Mouse (Mus musculus) cerebellum, adult 18-20 months (tissue): ENCODE data around the gene Lsm6.
"Not testable (repeated sequence)": the region's sequence is repeated elsewhere in the genome, so short reads cannot be mapped to it uniquely, and the experiment has no call there.

Experiments used
- DNase-seq, 2 experiments: peaks; one replicate each; pipeline ENCODE4 v3.0.0; 2021

Gene Lsm6

DNA sequence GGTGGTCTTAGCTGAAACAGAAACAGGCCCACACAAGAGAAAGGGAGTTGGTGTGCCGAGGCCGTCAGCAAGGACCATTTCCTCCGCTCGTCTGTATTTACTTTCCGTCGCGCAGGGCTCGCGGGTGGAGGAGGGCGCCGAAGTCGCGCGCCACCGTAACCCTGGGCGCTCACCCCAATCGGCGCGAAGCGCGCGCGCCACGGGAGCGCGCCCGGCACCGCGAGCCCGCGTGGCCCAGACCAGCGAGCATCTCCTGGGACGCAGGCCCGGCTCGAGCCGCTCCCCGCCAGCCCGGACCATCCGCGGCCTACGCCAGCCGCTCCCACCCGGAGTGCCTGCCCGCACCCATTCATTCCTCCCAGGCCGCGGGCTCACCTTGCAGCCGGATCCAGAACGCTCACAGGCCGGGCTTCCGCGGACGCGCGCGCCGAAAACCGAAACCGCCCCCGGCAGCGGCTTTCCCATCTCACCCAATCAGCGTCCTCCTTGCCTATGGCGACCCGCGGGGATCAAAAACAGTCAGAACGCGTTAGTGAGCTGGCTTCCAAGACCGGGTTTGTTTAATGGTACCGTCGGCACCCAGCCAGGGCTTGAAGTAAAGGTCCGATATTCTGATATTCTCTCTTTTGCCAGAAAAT is at the start of gene Lsm6:
Gene Lsm6 (minus strand): TSS at position 468 of the 638 bp plus-strand sequence.
- DNase-seq = peak; percentile 96 to 100

GRCm38 (mm10) chr8:78867036-78867435 is 46.1 kb upstream of the Lsm6 start:
- no peak for DNase-seq

GRCm38 (mm10) chr8:78863001-78863400 is 42.1 kb upstream of the Lsm6 start:
- no peak for DNase-seq

GRCm38 (mm10) chr8:78862046-78862445 is 41.1 kb upstream of the Lsm6 start:
- DNase-seq = no peak

DNA sequence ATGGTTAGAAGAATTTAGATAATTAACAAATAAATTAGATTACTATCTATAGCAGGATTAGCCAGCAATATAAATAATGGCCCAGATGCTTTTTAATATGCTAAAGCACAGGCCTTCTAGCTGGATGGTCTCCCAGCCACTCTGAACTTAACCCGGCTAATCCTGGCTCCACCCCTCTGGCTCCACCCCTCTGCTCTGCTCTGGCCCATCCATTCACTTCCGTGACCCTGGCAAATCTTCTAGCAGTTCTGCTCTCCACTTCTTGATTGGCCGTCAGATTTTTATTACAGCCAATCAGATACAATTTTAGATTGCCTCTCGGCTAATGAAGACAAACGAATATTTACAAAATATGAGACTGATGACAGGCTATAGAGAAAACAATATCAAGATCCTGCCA is 39.8 kb upstream of the Lsm6 start:
- no peak for DNase-seq

GRCm38 (mm10) chr8:78857421-78857820 is 36.5 kb upstream of the Lsm6 start:
- no peak for DNase-seq

DNA sequence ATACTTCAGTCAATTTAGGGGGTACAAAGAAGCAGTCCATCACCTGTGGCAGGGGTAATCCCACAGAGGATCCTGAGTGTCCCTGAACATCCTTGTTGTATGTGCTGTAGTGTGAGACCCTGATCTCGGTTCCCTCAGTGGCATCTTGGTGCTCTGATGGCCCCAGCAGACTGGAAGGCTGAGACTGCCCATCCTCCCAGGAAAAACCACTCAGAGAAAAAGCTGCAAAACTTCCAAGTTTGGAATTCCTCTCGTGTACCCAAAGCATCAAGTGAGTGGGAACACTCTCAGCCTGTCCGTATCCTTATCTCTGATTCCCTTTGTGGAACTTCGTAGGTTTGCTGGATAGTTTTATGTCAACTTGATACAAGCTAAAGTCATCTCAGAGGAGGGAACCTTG is 31.3 kb upstream of the Lsm6 start:
- no peak for DNase-seq

DNA sequence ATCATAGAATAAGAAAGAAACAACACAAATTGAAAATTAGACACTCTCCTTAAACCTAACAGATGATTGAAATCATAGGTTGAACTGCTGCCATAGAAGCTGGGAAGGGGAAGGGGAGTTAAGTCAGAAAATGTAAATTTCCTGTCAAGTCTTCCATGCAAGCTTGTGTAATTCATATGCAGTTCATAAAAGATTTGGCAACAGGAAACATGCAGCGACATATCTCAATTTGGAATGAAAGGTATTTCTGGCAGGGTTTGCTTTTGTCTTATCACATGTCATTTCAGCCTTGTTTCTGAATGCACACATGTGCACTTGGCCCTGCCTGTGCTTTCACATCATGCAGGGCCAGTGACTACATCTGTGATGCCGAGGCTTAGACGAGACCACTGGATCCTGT is 26.3 kb upstream of the Lsm6 start:
- no peak for DNase-seq

GRCm38 (mm10) chr8:78844559-78844958 is 23.6 kb upstream of the Lsm6 start:
- no peak for DNase-seq

DNA sequence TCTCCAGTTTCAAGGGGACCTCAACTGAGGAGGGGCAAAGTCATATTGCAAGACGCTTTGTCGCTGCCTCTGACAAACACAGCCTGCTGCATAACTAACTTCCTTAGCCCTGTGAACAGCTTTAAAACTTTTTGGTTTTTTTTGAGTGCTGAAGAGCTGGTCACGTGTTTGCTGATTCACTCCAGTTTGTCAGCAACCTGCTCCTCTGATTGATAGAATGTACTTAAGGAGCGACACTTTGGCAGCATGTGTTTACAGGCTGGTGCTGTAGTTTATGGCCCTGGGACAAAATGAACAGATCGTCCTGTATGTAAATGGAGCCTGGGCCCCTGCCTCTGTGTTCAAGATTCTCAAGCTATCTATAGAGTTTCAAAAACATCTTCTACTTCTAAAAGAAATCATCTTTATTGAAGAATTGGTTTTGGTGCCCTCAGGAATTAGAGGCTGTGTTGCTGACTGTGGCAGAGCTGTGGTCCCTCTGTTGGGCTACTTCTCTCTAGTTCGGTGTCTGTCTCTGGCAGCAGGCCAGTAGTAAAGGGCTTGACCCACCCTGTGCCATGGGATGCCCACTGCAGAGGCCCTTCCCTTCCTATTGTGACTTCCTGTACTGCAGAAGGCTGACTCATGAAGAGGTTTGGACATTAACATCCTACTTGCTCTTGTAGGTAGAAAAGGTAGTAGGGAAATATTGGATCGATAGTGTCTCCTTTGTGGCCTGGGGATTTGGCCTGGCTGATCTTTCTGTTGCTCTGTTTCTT is 17.9 kb upstream of the Lsm6 start:
- no peak for DNase-seq

GRCm38 (mm10) chr8:78836091-78836490 is 15.2 kb upstream of the Lsm6 start:
- DNase-seq = no peak

GRCm38 (mm10) chr8:78828414-78828813 is 7.5 kb upstream of the Lsm6 start:
- peak; percentile 18 to 22 for DNase-seq

DNA sequence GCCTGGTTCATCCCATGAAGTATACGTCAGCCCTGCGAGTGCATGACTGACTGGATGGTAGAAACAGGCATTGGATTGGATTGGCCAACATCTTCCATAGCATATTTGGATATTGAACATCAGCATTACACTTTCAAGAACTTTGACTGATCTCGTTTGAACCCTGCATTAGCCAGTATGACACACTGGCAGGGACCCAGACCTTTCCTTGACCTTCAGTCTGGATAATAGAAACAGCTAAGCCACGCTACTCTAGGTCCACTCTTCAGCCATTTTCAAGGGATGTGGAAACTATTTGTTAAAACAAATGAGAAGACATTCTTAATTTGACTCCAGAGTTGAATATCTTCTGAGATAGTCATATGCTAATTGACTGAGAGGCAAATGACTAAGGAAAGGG is 3.6 kb upstream of the Lsm6 start:
- no peak for DNase-seq

GRCm38 (mm10) chr8:78819973-78820372 is 967 bp downstream of the Lsm6 start:
- DNase-seq = not testable (repeated sequence)

- DNase-seq = no peak
These were observed 6.2 kb downstream of the Lsm6 start for GRCm38 (mm10) chr8:78814743-78815142.

- DNase-seq = no peak
These were observed 7.9 kb downstream of the Lsm6 start for GRCm38 (mm10) chr8:78813021-78813420.

- no peak for DNase-seq
These were observed 8.5 kb downstream of the Lsm6 start for GRCm38 (mm10) chr8:78812446-78812845.

GRCm38 (mm10) chr8:78811748-78812147 is 9.2 kb downstream of the Lsm6 start:
- DNase-seq = no peak

DNA sequence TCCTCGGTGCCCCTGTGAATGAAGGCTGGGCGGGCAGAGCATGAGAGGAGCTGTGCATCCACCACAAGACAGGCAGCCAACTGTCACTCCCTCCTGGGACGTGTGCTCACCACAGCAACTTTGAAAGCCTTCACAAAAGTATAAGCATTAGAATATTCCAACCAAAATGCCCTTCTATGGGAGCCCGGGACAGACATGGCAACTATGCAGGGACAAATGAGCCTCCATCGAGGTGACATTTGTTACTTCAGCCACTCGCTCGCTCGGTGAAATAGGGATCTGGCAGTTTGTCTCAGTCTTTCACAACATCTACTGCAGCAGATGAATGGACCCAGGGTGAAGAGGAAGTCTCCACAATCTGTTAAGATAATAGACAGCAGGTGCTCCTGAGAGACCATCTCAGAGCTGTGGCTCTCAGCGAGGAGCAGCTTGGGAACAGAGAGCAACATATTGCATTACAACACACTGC is 10.7 kb downstream of the Lsm6 start:
- peak; percentile 44 to 49 for DNase-seq

DNA sequence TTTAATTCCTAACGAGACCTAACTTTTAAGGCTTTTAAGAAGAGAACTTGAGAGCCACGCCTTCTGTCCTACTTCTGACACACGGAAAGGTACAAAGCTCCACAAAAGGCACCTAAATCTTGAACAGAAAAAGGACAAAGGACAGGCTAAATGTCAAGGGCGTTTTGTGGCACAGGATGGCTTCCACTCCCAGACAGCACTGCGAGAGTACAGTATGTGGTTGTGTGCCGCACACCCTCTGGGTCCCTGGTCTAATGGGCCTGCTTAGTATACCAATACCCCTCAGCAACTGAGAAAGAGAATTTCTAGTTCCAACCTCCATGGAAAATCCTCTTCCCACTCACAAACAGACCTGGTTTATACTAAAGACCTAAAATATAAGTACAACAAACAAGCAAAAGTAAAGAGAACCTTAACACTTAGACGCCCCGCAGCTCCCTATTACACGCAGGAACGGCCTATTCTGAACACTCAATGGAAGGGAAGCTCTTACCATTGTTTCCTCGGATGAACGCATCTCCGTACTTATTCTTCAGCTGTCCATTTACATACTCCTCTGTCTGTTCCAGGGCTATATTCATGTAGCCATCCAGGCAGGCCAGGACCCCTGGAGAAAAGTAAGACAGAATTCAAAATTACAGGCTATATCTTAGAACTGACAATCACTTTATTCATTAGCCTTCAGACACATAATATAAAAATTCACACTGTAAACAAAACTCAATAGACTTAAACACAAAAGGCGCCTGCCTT is 11.3 kb downstream of the Lsm6 start:
- no peak for DNase-seq

DNA sequence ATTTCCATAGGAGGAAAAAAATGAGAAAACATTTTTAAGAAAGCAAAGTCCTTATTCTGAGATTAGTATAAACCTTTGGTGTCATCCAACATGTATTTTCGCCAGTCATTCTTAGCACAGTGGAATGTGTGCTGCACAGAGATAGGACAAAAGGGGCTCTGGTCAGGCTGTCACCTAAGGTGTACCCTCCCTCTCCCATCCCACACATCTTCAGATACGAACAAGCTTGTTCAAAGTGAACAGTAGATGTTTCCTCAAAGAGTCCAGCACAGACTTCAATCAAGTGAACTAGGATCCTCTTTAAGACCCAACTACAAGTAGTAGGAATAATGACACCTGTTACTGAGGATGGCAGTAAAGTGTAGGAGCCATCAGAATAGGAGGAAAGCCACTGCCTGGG is 12.1 kb downstream of the Lsm6 start:
- no peak for DNase-seq

DNA sequence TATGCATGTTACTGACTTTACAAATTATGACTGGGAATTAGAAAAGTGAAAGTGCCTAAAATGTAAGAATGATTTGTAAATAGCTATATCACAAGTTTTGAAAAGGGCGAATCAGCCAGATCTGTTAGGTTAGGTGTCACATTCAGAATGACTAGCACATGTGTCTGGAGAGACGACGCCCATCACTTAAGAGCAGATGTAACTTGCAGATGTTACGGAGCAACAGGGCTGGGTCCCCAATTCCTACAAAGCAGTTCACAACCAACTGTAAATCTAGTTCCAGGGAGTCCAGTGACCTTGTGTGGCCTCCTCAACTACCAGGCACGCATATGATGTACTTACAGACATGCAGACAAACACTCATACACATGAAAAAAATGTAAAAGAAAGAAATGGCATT is 12.5 kb downstream of the Lsm6 start:
- DNase-seq = no peak

GRCm38 (mm10) chr8:78807283-78807682 is 13.7 kb downstream of the Lsm6 start:
- no peak for DNase-seq

DNA sequence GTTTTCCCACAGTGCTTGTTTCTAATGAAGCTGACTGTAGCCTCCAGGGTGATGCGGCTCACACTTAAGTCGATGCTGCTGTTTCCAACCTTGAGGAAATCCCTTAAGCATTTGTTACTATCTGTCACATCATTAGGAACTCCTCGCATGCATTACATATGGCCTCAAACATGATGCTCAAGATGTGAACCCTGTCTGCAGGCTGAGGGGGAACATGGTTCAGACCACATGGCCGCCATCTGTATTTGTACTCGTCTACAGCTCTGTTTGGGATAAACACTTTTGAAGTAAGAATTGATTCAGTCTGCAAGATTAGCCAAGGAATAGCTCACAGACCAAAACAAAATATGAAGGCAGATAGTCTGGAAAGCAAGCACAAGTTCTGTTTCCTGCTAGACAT is 14.9 kb downstream of the Lsm6 start:
- DNase-seq = no peak
